Mouse (Mus musculus) liver, adult 2 months (tissue): ENCODE measurements around the gene Nfix.

Source experiments
- CTCF ChIP-seq: fragments of 200-500 bp; IDR thresholded peaks from 2 replicates; pipeline ENCODE4 v1.5.1; 2011; ENCODE audit warnings: low read depth, low read length, control low read depth
- POLR2A ChIP-seq: fragments of 200-500 bp; IDR thresholded peaks from 2 replicates; pipeline ENCODE4 v1.6.1; 2011; ENCODE audit warnings: low read length, control low read depth; ENCODE audit not compliant: insufficient read depth; ENCODE audit errors: extremely low read depth

DNA sequence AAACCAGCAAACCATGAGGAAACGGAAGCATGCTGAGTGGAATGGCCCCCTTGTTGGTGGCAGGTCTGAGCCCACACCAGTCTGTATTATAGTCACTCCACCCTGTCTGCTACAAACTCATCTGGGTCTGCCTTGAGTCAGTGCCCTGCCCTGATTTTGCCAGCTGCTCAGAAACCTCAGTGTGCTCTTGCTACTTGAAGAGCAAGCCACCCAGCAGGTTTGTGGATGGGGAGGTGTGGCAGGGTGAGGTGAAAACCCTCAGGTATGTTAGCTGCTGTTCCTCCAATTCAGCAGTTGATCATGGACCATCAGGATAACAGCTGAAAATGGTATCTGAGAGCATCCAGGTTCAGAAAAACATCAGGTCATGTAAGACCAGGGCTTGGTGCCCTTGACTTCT, 132.1 kb downstream of the Nfix start:
- no peak for TF ChIP-seq CTCF
- TF ChIP-seq POLR2A, result no peak
